In genomic region chr1:40790324-40791141, GRCm38 (mm10) we compare ENCODE assay signal across 7 mouse cellular contexts. TPM values are rescaled to one million over a fixed set of nuclear protein-coding genes. Genes with fewer than 3 reads are reported as not detected.
A peak's percentile ranks its signal among the peaks of the same experiment; 100 is the strongest.
DNase-seq lines count a peak whose midpoint lies in the region; ATAC-seq and TF ChIP-seq lines count a peak whose summit lies in the region.

Gene Mfsd9, minus strand, starts transcription at chr1:40790687.

- peak; percentile 28; the same call in 1 of the 2 replicates for TF ChIP-seq POLR2A in heart, adult 2 months (IDR thresholded peaks at IDR 0.05; ENCODE audit: insufficient read depth, low read depth, low read length)
- TF ChIP-seq POLR2A in kidney, adult 2 months (IDR thresholded peaks at IDR 0.05; ENCODE audit: low read depth, low read length) = no peak

- peak within 1 kb of the TSS; percentile 74 for H3K9ac ChIP-seq in embryonic facial prominence, embryonic 13.5 days
- peak within 1 kb of the TSS; percentile 81 for H3K9ac ChIP-seq in heart, adult 2 months (ENCODE audit: low read depth, low read length)
- H3K9ac ChIP-seq in limb, embryonic 12.5 days (replicated peaks) = 0 out of 2 replicates have a peak within 1 kb of the TSS, but pooled peaks have one; percentile 9
- peak within 1 kb of the TSS; percentile 56 for H3K9ac ChIP-seq in midbrain, embryonic 14.5 days (replicated peaks; ENCODE audit: low read length)

- DNase-seq in adrenal gland, postnatal 4 days (ENCODE audit: low spot score in 2 of 2) = peak; percentile 87 to 94
- DNase-seq in heart, adult 2 months = peak; percentile 90 to 94
- DNase-seq in kidney, adult 2 months = peak; percentile 94
- peak; percentile 95 for DNase-seq in midbrain, embryonic 14.5 days
- DNase-seq in spleen, adult 12 weeks (ENCODE audit: low spot score) = peak; percentile 88

- H3K27me3 ChIP-seq in embryonic facial prominence, embryonic 13.5 days = no peaks in the 10 kb centered on the region
- no peaks in the 10 kb centered on the region for H3K27me3 ChIP-seq in heart, adult 2 months (ENCODE audit: control insufficient read depth, insufficient read depth, low read length)
- H3K27me3 ChIP-seq in kidney, adult 2 months (replicated peaks; ENCODE audit: control insufficient read depth, insufficient read depth, low read length) = no peaks in the 10 kb centered on the region
- H3K27me3 ChIP-seq in limb, embryonic 12.5 days = no peaks in the 10 kb centered on the region
- no peaks in the 10 kb centered on the region for H3K27me3 ChIP-seq in midbrain, embryonic 14.5 days (ENCODE audit: control insufficient read depth, insufficient read depth, low read length)

- H3K4me3 ChIP-seq in embryonic facial prominence, embryonic 13.5 days = peak within 1 kb of the TSS; percentile 69
- peak within 1 kb of the TSS; percentile 75 for H3K4me3 ChIP-seq in heart, adult 2 months
- H3K4me3 ChIP-seq in kidney, adult 2 months (ENCODE audit: insufficient read depth, low read depth, low read length) = peak within 1 kb of the TSS; percentile 88
- H3K4me3 ChIP-seq in limb, embryonic 12.5 days (replicated peaks) = peak within 1 kb of the TSS; percentile 51
- peak within 1 kb of the TSS; percentile 63 for H3K4me3 ChIP-seq in midbrain, embryonic 14.5 days (replicated peaks; ENCODE audit: low read depth, low read length)

- no peak for TF ChIP-seq CTCF in heart, adult 2 months (IDR thresholded peaks at IDR 0.05)
- TF ChIP-seq CTCF in kidney, adult 2 months (conservative IDR thresholded peaks at IDR 0.05; ENCODE audit: insufficient read depth, insufficient read length, low read depth, low read length) = no peak

- H3K36me3 ChIP-seq in embryonic facial prominence, embryonic 13.5 days = no peaks in the 10 kb centered on the region
- H3K36me3 ChIP-seq in heart, adult 2 months (ENCODE audit: control insufficient read depth, insufficient read depth, low read length) = peaks cover 3% of the 10 kb centered on the region; the same call in 1 of the 2 replicates
- H3K36me3 ChIP-seq in kidney, adult 2 months (ENCODE audit: control insufficient read depth, insufficient read depth, low read length) = no peaks in the 10 kb centered on the region
- H3K36me3 ChIP-seq in limb, embryonic 12.5 days = no peaks in the 10 kb centered on the region
- H3K36me3 ChIP-seq in midbrain, embryonic 14.5 days (ENCODE audit: control insufficient read depth, insufficient read depth, low read length) = no peaks in the 10 kb centered on the region

- intact Hi-C loops in heart, adult 2 months (cut with DNase I) = no loop called here

- ATAC-seq in embryonic facial prominence, embryonic 13.5 days (ENCODE audit: insufficient number of reproducible peaks, insufficient read depth, low FRiP score, low TSS enrichment, low read depth) = peak; percentile 82
- ATAC-seq in limb, embryonic 12.5 days (ENCODE audit: insufficient number of reproducible peaks, insufficient read depth, low FRiP score, low TSS enrichment, low read depth) = peak; percentile 86
- peak; percentile 92 for ATAC-seq in midbrain, embryonic 14.5 days (ENCODE audit: low FRiP score, low TSS enrichment)

- 0 out of 2 replicates have a peak, but pooled peaks have one; percentile 19 for TF ChIP-seq EP300 in heart, adult 2 months (IDR thresholded peaks at IDR 0.05; ENCODE audit: insufficient read depth, low read depth, low read length)

- no peaks in the 10 kb centered on the region for H3K79me2 ChIP-seq in heart, adult 2 months (replicated peaks; ENCODE audit: control insufficient read depth, insufficient read depth, low read length)

- H3K9me3 ChIP-seq in embryonic facial prominence, embryonic 13.5 days = no peaks in the 10 kb centered on the region
- H3K9me3 ChIP-seq in limb, embryonic 12.5 days = no peaks in the 10 kb centered on the region
- H3K9me3 ChIP-seq in midbrain, embryonic 14.5 days (ENCODE audit: control insufficient read depth, low read length) = no peaks in the 10 kb centered on the region

- 4% methylated on average over 38 of the region's 38 CpGs for WGBS in embryonic facial prominence, embryonic 13.5 days
- WGBS in heart, adult 2 months = 3% methylated on average over 38 of the region's 38 CpGs
- 3% methylated on average over 38 of the region's 38 CpGs for WGBS in kidney, adult 2 months
- 6% methylated on average over 38 of the region's 38 CpGs for WGBS in limb, embryonic 12.5 days
- 6% methylated on average over 38 of the region's 38 CpGs for WGBS in midbrain, embryonic 14.5 days

- peak within 1 kb of the TSS; percentile 83 for H3K27ac ChIP-seq in embryonic facial prominence, embryonic 13.5 days
- H3K27ac ChIP-seq in heart, adult 2 months = peak within 1 kb of the TSS; percentile 56
- peak within 1 kb of the TSS; percentile 56 for H3K27ac ChIP-seq in kidney, adult 2 months (ENCODE audit: insufficient read depth, low read depth, low read length)
- H3K27ac ChIP-seq in limb, embryonic 12.5 days = no peak within 1 kb of the TSS
- H3K27ac ChIP-seq in midbrain, embryonic 14.5 days (replicated peaks; ENCODE audit: low read depth, low read length) = peak within 1 kb of the TSS; percentile 41; the same call in 1 of the 2 replicates

- peaks cover 7% of the 10 kb centered on the region for H3K4me1 ChIP-seq in embryonic facial prominence, embryonic 13.5 days
- H3K4me1 ChIP-seq in heart, adult 2 months (ENCODE audit: control insufficient read depth, insufficient read depth, low read length) = peaks cover 4% of the 10 kb centered on the region
- H3K4me1 ChIP-seq in kidney, adult 2 months (ENCODE audit: control insufficient read depth, insufficient read depth, low read length) = peaks cover 3% of the 10 kb centered on the region; the same call in 1 of the 2 replicates
- H3K4me1 ChIP-seq in limb, embryonic 12.5 days (replicated peaks) = no peaks in the 10 kb centered on the region
- no peaks in the 10 kb centered on the region; the same call in 1 of the 2 replicates for H3K4me1 ChIP-seq in midbrain, embryonic 14.5 days (ENCODE audit: control insufficient read depth, insufficient read depth, low read length)

- H3K4me2 ChIP-seq in embryonic facial prominence, embryonic 13.5 days = peak within 1 kb of the TSS; percentile 78
- H3K4me2 ChIP-seq in limb, embryonic 12.5 days = peak within 1 kb of the TSS; percentile 66
- H3K4me2 ChIP-seq in midbrain, embryonic 14.5 days (ENCODE audit: low read length) = peak within 1 kb of the TSS; percentile 70

RNA-seq across cellular contexts. Expression of gene Mfsd9, which starts in this region (rescaled TPM):
- total RNA-seq in adrenal gland, postnatal 4 days (2021) = 1 to 10 TPM; 5.7 to 6.3 TPM
- polyA plus RNA-seq in embryonic facial prominence, embryonic 13.5 days (2015; fragmentation: Nextera tagmentation; extraction: Ambion mirVana) = 3.3 and 3.8 TPM in 2 replicates
- total RNA-seq in heart, adult 2 months (2021) = under 1 TPM; 0.52 to 0.57 TPM
- polyA plus RNA-seq in heart, adult 2 months (2012; rRNA removed) = 0.72 and 1.3 TPM in 2 replicates
- 10.9 and 13.4 TPM in 2 replicates for polyA plus RNA-seq in kidney, adult 2 months (2012; rRNA removed)
- polyA plus RNA-seq in limb, embryonic 12.5 days (2016; fragmentation: Nextera tagmentation; extraction: Ambion mirVana) = 3.5 and 3.8 TPM in 2 replicates
- polyA plus RNA-seq in midbrain, embryonic 14.5 days (2014; fragmentation: Nextera tagmentation; extraction: Ambion mirVana) = 5.3 and 8.0 TPM in 2 replicates

Comparison
In these comparisons a context has a peak if more than half of its experiments do, and no peak if none do; other contexts are left out.
1. RNA of gene Mfsd9 (total RNA-seq): 5.7 to 6.3 TPM in adrenal gland, postnatal 4 days; 0.52 to 0.57 TPM in heart, adult 2 months; every median in the first group is over 4 times any median in the second.
2. H3K9ac ChIP-seq: peak in every context shown above with its lines; median percentile 81 in heart, adult 2 months; 74 in embryonic facial prominence, embryonic 13.5 days; 56 in midbrain, embryonic 14.5 days; 9 in limb, embryonic 12.5 days.
3. Peak in every context shown above with its lines, with median percentiles within 50 percentile points of each other: DNase-seq, ATAC-seq, H3K4me2 ChIP-seq and H3K4me3 ChIP-seq.